Mouse (Mus musculus): ENCODE data around the gene Tm9sf4.

Gene Tm9sf4

DNA sequence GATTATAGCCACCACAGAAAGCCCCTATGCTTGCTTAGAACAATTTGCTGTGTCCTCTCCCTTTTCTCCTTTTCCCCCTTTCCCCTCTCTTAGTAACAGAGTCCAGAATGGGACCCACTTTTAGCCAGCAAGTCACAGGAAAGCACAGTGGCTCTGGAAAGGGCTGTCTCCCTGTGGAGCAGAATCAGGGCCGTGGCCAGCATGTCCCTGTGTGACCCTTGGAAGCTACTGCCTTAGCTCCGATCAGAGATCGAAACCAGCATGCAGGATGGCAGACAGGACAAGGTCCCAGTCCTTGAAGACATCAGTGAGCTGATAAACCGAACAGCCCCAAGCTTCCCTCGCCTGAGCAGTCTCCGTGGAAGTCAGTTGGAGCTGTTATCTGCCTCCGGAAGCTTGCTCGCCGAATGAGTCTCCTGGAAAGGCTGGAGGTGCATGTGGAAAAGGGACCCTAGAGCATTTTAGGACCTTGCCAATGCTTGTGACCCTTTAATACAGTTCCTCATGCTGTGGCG lies 56.8 kb downstream of the Tm9sf4 start:
- DNase-seq (ENCODE audit: low spot score), result no peak

DNA sequence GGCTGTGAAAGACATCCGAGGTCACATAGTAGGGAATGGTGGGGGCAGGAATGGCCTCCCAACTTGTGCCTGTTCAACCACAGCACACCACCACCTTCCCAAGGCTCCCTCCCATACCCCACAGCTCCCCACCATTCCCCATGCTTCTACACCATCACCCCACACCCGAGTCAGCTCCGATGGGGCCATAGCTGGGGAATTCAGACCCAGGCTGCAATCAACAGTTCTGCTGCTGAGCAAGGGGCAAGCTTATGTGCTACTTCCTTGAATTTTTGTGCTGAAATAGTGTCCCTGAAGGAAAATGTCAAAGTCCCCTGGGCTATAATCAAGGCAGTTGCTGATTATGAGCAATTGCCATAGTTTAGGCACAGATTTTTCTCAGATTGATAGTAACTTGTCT lies 57.4 kb downstream of the Tm9sf4 start:
- DNase-seq (ENCODE audit: low spot score), result no peak

DNA sequence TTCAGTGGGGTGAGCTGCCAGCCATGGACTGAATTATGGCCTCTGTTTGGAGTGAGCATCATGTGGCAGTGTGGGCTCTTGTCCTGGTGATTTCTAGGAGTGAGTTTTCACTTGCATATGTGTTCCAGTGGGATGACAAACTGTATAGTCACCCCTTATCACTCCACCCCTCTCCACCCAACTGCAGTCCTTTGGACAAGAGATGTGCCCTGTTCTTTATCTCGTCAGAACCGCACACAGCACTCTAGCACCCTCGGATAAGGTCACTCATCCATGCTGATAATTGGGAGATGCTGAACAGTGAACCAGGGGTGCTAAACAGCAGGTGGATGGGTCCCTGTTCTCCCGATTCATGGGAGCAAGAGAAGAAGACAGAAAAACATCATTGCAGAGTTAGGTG lies 60.5 kb downstream of the Tm9sf4 start:
- no peak for DNase-seq (ENCODE audit: low spot score)

DNA sequence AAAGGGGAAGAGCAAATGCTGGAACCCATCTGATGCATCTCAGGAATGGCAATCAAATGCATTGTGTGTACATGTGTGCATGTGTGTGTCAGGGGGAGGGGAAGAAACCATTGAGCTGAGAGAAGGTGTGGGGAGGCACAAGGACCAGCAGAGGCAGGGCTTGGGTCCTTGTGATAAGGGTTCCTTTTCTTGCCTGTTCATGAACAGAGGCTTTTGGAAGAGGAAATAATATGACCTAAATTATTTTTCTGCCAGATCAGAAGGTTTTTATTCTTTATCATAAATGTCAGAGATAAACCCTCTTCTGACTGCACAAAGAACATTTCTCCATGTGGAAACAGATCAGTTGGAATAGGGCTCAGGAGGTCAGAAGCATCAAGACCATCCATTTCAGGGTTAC lies 61.0 kb downstream of the Tm9sf4 start:
- no peak for DNase-seq (ENCODE audit: low spot score)

DNA sequence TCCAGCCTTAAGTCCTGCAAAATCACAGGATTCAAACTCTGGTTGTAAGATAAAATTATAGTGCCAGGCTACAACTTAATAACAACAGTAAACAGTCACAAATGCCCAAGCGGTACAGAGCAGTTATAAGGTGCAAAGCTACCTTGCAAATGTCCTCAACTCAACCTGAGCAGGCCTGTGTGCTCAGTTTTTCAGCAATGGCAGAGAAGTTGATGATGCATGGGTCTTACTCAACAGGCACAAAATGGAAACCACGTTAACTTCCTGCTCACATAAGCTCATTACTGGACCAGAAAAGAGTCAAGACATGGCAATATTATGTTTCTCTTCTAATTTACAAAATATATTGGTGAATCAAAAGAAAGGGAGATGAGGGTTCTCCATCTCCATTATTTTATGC lies 61.5 kb downstream of the Tm9sf4 start:
- no peak for DNase-seq (ENCODE audit: low spot score)

DNA sequence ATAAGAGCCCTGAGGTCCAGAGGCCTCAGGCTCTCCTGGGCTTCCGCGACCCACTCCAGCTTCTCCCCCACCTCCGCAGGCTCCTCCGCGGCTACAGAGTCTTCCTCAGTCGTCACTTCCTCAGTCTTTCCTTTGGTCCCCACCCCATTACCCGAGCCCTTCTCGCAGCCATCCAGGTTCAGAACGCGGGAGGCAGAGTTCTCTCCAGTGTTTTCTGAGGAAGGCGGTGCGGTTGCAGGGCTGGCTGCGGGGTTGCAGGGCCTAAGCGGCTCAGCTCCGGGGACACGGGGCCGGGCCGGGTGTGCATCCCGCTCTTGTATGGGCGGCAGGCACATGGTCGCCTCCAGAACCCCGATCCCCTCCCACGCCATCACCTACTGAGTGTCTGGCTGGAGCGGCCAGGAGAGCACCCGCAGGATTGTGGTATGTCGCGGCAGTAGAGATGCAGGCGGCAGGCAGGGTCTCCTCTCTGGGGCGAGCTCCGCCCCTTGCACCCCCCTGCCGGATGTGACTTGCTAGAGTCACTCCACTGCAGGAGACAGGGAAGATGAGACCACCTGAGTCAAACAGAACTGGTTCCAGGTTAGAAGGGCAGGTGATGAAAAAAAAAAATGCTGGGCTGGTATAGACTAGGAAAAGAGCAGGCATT lies 64.0 kb downstream of the Tm9sf4 start, which contains the start of gene Tspyl3:
Gene Tspyl3, minus strand, starts transcription at position 496 of the 649 bp plus-strand sequence.
- DNase-seq (ENCODE audit: low spot score), result no peak

DNA sequence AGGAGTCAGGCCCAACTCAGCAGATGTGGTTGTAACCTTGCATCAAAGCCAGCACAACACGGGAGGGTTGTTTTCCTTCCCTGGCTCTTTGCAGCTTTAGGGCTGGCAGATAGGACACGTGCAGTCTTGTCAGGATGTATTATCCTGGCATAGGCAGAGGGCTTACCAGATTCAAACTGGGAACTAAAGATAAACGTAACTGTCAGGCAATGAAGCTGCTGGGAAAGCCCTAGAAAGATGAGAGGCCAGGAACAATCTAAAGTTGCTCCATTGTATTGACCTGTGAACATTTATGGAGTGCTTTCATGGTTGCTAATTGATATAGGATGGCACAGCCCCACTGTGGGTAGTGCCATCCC lies 64.5 kb downstream of the Tm9sf4 start:
- DNase-seq (ENCODE audit: low spot score), result no peak

DNA sequence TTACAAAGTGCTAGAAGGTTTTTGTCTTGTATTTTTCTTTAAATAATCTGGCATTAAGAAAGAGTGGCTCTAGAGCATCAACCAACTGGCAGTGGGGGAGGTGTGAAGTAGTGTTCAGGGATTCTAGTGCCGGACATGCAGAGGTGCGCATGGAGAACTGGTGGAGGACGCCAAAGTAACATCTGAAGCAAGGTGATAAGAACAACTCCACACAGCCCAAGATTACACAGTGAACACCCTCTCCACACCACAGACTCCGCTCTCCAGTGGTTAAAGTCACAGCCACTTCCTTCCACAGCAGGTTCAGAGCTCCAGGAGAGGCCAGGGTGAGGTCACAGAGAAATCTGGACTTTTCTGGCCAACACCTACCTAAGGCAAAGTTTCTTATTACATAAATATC lies 66.9 kb downstream of the Tm9sf4 start:
- no peak for DNase-seq (ENCODE audit: low spot score)

DNA sequence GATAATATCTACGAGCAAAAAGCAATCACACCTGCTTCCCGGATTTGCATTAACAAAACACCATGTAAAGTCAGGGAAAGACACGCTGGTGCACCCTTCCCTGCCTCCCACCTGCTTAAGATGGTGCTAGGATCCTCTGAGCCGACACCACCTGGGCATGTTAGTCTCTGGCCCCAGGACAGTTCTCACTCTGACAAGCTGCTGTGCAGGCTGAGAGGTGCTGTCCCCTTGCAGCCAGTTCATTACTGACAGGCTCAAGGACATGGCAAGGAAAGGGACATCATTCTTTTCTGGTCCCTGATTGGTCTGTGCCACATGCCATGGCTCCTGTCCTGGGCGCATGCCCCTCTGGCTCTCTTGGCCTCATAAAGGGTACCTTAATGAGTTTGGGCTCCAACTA lies 67.4 kb downstream of the Tm9sf4 start:
- no peak for DNase-seq (ENCODE audit: low spot score)

DNA sequence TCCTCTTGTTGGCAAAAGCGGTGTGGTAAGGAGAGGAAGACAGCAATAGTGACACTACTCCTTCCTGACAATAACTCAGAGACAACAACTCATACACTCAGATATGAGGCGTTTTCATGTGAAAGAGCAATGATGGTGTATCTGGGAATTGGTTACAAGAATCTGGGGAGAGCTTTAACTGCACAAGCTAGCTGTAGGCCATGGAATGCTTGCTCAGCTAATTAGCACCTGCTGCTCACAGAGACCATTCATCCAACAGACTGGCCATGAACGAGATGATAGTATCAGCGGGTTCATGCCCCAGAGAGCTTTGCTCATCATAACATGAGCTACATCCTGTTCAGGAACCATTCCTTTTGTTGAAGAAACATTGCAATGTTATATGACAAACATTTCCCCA lies 76.1 kb downstream of the Tm9sf4 start:
- no peak for DNase-seq (ENCODE audit: low spot score)

DNA sequence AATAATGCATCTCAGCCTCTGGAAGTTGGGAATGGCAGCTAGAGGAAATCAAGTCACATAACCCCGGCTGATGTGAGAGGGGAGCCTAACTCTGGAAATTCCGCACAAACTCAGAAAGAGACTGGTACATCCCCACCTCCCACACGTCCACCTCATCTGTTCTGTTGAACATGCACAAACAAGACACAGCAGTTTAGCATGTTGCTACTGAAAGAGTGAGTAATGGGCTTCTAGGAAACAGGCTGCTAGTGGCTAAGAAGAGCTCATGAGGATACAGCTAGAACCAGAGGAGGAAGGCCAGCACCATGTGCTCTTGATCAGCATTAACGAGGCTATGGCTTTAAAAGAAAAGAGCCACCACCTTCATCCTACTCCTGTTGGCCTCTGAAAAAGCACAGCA lies 76.8 kb downstream of the Tm9sf4 start:
- DNase-seq (ENCODE audit: low spot score), result no peak

DNA sequence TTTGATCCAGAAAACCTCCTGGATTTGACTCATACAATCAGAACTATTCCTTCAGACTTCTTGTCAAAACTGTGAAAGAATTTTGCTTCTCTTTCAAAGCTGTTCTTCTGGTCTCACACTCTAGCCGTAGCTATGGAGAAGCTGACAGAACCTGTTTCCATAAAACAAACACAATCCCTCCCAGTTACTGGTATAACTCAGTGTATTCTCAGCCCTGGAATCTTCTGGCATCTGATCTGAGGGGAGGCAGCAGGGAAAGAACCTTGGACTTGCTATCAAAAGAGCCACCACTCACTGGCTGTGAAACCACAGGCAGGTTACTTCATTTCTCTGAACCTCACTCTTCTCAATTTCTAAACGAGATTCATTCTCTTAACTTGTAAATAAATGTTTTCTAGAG lies 77.3 kb downstream of the Tm9sf4 start:
- no peak for DNase-seq (ENCODE audit: low spot score)

DNA sequence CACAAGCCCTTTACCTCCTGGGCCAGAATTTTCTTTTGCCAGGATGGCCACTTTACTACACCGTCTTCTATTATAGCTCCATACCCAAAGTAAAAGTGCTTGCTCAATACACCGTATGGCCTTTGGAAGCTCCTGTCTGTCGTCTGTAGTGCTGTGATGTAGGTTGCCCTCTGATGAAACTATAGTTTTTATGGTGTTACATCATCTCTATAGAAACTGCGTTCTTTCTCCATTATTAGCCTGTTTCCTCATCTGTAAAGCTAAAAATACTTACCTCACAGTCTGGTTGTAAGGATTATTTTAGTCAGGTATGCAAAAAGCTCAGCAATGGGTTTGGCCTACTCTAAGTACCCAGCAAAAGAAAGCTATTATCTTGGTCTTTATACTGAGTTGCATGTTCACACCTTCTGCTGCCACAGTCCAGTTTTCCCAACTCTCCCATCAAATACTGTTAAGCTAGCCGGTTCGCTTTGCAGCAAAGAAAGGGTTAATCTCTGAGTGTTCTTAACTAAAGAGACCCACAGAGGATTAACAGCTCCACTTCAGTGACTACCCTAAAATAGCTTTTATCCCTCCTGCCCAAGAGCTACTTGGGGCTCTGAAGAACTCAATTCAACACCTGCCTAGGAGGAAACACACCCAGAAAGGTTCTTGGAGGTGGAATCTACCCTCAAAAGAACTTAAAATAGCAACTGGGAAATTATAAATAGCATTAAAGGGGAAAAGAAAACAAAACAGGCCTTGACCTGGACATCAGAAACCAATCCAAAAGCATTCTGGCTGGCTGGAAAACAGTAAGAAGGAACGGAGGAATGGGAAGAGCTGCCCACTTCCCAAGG lies 78.1 kb downstream of the Tm9sf4 start:
- DNase-seq (ENCODE audit: low spot score), result no peak

DNA sequence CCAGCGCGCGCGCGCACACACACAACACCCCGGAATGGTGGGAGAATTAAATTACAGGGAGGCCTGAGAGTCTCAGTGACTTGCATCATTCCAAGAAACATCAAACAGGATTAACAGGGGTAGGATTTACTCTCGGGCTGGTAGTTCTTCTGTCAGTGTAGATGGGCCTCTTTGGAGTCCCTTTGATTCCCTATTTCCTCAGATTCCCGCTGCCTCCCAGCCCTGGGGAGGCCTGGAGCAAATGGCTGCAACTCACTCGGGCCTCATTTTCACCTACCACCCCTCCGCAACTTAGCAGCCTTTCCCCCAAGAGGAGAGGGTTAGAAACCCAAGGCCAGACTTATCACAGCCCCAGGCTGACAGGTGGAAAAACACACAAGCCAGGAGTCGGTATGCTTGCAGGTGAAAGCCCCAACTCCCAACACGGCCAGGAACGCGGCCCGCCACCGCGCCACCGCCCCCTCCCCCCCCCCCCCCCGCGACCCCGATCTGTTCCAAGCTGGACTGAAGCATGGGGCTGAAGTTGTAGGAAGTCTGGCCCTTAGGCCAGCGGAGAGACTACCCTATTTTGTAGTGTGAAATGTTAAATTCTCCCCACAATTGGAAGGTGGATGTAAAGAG lies 78.9 kb downstream of the Tm9sf4 start:
- no peak for DNase-seq (ENCODE audit: low spot score)

DNA sequence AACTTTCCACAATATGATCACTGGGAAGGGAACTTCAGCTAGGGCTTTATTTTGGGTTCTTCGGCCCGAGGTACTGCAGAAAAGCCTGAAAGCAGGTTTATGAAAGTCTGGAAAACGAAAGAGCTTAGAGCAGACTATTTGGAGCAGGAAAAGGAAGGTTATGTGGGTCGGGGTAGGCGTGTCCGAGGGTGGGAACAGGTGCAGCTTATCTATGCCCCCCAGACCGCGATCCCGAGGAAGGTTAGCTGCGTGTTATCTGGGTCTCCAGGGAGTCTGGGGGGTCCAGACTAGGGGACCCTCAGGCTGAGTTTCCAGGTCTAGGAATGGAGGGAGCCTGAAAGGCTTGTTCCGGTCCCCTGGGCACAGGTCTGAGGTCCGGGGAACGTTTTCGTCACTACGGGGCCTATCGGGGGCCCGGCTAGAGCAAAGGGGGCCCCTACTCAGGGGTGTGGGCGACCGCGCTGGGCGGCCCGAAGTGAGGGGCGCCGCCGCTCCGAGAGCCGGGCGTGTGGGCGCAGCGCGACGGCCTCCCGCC lies 79.7 kb downstream of the Tm9sf4 start:
- DNase-seq (ENCODE audit: low spot score), result no peak

DNA sequence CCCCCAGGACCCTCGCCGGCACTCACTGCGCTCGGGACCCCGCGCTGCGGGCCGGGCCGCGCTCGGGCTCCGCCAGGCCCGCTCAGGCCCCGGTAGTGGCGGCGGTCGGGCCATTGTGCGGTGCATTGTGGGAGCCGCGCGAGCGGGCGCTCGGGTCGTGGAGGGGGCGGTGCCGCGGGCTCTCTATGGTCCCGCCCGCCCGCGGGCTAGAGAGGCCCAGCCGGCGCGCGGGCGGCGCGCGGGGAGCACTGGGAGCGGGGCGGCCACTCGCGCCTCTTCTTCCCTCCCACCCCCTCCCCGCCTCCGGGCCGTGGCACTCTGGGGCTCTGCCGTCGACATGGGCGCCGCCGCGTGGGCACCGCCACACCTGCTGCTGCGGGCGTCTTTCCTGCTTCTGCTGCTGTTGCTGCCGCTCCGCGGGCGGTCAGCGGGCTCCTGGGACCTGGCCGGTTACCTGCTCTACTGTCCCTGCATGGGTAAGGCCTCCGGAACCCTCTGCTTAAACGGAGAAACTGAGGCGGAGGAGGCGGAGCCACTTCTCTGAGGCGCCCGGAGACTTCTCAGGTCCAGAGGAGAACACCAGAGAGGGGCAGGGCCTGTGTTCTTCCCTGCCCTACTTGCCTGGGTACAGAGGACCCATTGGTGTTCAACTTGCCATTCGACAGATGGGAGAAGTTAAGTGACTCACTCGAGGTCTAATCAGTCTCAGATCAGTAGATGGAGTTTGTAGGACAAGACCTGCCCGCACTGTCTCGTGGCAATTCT lies 80.3 kb downstream of the Tm9sf4 start, which contains the start of the genes Plagl2 and Pofut1:
Gene Plagl2, minus strand, starts transcription at position 177 of the 765 bp plus-strand sequence.
Gene Pofut1, plus strand, starts transcription at position 284 of the 765 bp plus-strand sequence.
- peak; percentile 86 for DNase-seq (ENCODE audit: low spot score)

DNA sequence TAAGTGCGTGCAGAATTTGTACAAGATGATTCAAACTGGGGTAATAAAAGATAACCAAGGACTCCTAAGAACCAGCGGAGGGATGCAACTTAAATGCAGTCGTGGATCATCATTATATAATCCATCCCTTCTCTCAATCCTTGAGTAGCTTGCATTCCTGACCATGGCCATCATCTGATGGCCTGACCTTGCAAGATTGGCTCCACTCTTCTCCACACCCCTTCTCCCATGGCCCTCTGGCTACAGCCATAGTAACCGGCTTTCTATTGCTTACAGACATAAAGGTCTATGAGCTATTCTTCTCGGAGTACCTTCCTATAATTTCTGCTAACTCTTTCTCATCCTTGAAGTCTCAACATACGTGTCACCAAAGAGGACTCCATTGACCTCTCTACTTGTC lies 81.1 kb downstream of the Tm9sf4 start:
- no peak for DNase-seq (ENCODE audit: low spot score)

DNA sequence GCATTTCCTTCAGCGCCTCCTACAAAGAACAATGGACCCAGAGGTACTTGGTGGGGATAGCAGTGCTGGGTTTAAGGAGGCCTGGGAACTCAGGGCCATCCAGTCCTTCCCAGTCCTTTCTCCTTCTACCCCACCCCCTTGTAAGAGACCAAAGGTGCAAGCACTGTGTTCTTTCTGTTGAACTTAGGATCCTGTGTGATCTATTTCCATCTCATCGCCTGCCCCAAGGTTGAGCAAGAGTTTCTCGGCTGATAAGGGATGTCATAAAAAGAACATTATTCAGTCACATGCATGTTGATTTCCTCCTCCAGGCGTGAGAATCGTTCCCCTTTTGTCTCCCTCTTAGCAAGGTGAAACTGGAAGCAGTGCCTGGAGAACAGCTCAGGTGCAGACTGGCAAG lies 88.6 kb downstream of the Tm9sf4 start:
- DNase-seq (ENCODE audit: low spot score), result no peak

DNA sequence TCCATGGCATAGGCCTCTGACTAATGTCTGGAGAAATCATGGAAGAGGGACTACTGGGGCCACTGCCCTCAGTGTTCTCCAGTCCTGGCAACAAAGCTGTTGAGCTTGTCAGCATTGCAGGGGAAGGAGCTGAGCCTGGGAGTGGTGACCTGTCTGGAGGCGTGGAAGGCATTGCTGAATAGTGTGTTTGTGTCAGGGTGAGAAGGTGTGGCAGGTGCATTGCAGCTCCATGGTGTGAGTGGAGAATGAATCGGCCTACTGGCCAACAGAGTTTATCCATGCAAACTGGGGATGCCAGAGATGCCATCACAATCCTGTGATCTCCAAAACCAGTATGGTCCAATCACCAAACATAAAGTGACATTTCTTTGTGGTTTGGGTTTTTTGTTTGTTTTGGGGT lies 95.5 kb downstream of the Tm9sf4 start:
- DNase-seq (ENCODE audit: low spot score), result no peak

DNA sequence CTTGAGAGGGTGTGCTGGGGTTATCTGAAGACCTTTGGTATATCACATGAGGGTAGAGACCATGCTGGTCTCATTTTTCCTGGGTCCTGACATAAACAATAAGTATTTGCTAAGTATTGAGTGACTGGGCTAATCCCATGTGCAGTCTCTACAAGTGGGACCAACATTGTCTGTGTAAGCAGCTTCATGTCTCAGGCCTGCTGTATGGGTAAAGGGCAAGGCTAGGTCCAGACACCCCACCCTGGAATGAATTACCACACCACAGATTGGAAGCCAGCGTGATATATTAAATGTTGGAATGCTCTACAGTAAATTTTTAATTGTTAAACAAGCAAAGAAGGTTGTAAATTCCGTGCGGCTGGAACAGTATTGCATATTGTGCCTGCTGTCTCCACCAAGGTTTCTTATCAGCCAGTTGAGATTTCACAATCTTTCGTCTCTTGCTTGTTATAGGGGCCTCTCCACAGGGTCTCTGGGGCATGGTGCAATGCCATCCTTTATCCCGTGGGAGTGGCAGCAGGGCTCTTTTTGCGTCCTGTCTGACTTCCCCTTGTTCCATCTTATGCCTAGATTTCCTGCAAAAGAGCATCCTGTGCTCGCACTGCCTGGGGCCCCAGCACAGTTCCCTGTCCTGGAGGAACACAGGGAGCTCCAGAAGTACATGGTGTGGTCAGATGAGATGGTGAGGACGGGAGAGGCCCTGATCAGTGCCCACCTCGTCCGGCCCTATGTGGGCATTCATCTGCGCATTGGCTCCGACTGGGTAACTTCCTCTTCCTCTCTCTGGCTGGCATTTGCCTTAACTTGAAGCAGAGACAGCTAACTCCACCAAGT lies 98.1 kb downstream of the Tm9sf4 start:
- DNase-seq (ENCODE audit: low spot score), result no peak
